Mouse (Mus musculus) kidney, postnatal 0 days (tissue): ENCODE data around the gene Pecr. TPM values are rescaled to one million over a fixed set of nuclear protein-coding genes. Genes with fewer than 3 reads are reported as not detected.
A peak's percentile ranks its signal among the peaks of the same experiment; 100 is the strongest.

Experiments used
- ATAC-seq: fragments of 200-750 bp; cut with Nextera tagmentation; replicated peaks from 2 replicates; pipeline ENCODE4 v1.8.0; 2017; ENCODE audit warnings: low read depth, moderate number of reproducible peaks, moderate TSS enrichment, moderate library complexity; ENCODE audit not compliant: low FRiP score
- DNase-seq: peaks from one replicate; pipeline ENCODE4 v3.0.0-alpha.2; 2016; ENCODE audit warnings: low spot score
- H3K27ac ChIP-seq: fragments of 300-500 bp; sonication (generic); 2 replicates; pipeline ENCODE4 v1.5.1; 2014; ENCODE audit warnings: mild to moderate bottlenecking
- H3K27me3 ChIP-seq: fragments of 300-500 bp; sonication (generic); 2 replicates; pipeline ENCODE4 v1.6.1; 2014; ENCODE audit warnings: low read length, mixed read lengths; ENCODE audit not compliant: insufficient read depth
- H3K36me3 ChIP-seq: fragments of 300-500 bp; sonication (generic); 2 replicates; pipeline ENCODE4 v1.6.1; 2014; ENCODE audit warnings: low read length, mixed read lengths; ENCODE audit not compliant: insufficient read depth
- H3K4me1 ChIP-seq: fragments of 300-500 bp; sonication (generic); replicated peaks from 2 replicates; pipeline ENCODE4 v1.6.1; 2014; ENCODE audit warnings: antibody characterized with exemption, low read length, mixed read lengths; ENCODE audit not compliant: insufficient read depth
- H3K4me2 ChIP-seq: fragments of 300-500 bp; sonication (generic); 2 replicates; pipeline ENCODE4 v1.6.1; 2014; ENCODE audit warnings: mild to moderate bottlenecking, low read length, moderate library complexity, mixed read lengths
- H3K4me3 ChIP-seq: fragments of 300-500 bp; sonication (generic); replicated peaks from 2 replicates; pipeline ENCODE4 v1.5.1; 2014; ENCODE audit warnings: low read depth, low read length
- H3K9ac ChIP-seq: fragments of 300-500 bp; sonication (generic); 2 replicates; pipeline ENCODE4 v1.6.1; 2014; ENCODE audit warnings: low read depth, low read length
- H3K9me3 ChIP-seq: fragments of 300-500 bp; sonication (generic); replicated peaks from 2 replicates; pipeline ENCODE4 v1.6.1; 2016; ENCODE audit warnings: low read length, inconsistent platforms, mixed read lengths
- CTCF ChIP-seq: IDR thresholded peaks from 2 replicates; pipeline ENCODE4 v1.5.1; 2016; ENCODE audit warnings: antibody characterized with exemption, low read depth, mild to moderate bottlenecking, moderate library complexity
- WGBS: fragments of 180-500 bp; shearing (Covaris S2); extraction: QIAGEN DNeasy Blood & Tissue Kit; methylation state at CpG from one replicate; pipeline ENCODE4 v1.1.7; 2014; 5-methylcytosine and 5-hydroxymethylcytosine counted together
- polyA plus RNA-seq: library from polyadenylated mRNA; unstranded; fragments of >200 nt; fragmentation: Nextera tagmentation; extraction: Ambion mirVana; gene quantifications from 2 replicates; pipeline ENCODE4 v1.2.1, GENCODE M21; 2015

The Pecr gene
- polyA plus RNA-seq, 1 experiment from 2014 or later: 82.0 TPM

GRCm38 (mm10) chr1:72218626-72219025 lies 65.5 kb downstream of the Pecr start:
- no peak overlapping the region for H3K4me2 ChIP-seq
- TF ChIP-seq CTCF: no peak
- H3K27ac ChIP-seq: no peak overlapping the region
- no peaks in the 10 kb centered on the region for H3K9me3 ChIP-seq
- WGBS: 77% methylated on average over 2 of the region's 2 CpGs
- no peak overlapping the region for H3K4me3 ChIP-seq
- no peak overlapping the region for H3K9ac ChIP-seq
- ATAC-seq (no peak), DNase-seq (no peak)
- no peaks in the 10 kb centered on the region for H3K36me3 ChIP-seq
- H3K27me3 ChIP-seq: no peaks in the 10 kb centered on the region
- no peaks in the 10 kb centered on the region for H3K4me1 ChIP-seq

GRCm38 (mm10) chr1:72216761-72217160 lies 67.4 kb downstream of the Pecr start:
- WGBS: 87% methylated on average over 7 of the region's 7 CpGs
- no peak for TF ChIP-seq CTCF

GRCm38 (mm10) chr1:72215174-72215573 lies 68.9 kb downstream of the Pecr start:
- 80% methylated on average over 4 of the region's 4 CpGs for WGBS
- Histone ChIP-seq H3K4me1 (peaks cover 4% of the 10 kb centered on the region; the same call in 1 of the 2 replicates), H3K36me3 (no peaks in the 10 kb centered on the region), H3K9me3 (no peaks in the 10 kb centered on the region), H3K27me3 (no peaks in the 10 kb centered on the region), H3K9ac (no peak overlapping the region), H3K4me3 (no peak overlapping the region), H3K27ac (no peak overlapping the region), H3K4me2 (no peak overlapping the region)
- DNase-seq (no peak), ATAC-seq (no peak)
- no peak for TF ChIP-seq CTCF

More at GRCm38 (mm10) chr1:72216761-72217160, 67.4 kb downstream of the Pecr start:
- H3K27ac ChIP-seq: no peak overlapping the region
- DNase-seq: no peak
- no peaks in the 10 kb centered on the region for H3K36me3 ChIP-seq
- ATAC-seq: no peak
- no peak overlapping the region for H3K9ac ChIP-seq
- no peak overlapping the region for H3K4me2 ChIP-seq
- H3K9me3 ChIP-seq: no peaks in the 10 kb centered on the region
- no peak overlapping the region for H3K4me3 ChIP-seq
- H3K27me3 ChIP-seq: no peaks in the 10 kb centered on the region
- H3K4me1 ChIP-seq: 0 out of 2 replicates have a peak, but pooled peaks cover under 1% of the 10 kb centered on the region

- no peak for ATAC-seq
- Histone ChIP-seq H3K36me3 (no peaks in the 10 kb centered on the region), H3K9ac (no peak overlapping the region), H3K27me3 (no peaks in the 10 kb centered on the region), H3K9me3 (no peaks in the 10 kb centered on the region), H3K4me1 (peaks cover 4% of the 10 kb centered on the region; the same call in 1 of the 2 replicates), H3K4me2 (no peak overlapping the region), H3K27ac (no peak overlapping the region), H3K4me3 (no peak overlapping the region)
- no peak for DNase-seq
- WGBS: 64% methylated on average over 7 of the region's 7 CpGs
- no peak for TF ChIP-seq CTCF
Measured at GRCm38 (mm10) chr1:72214470-72214961, 69.6 kb downstream of the Pecr start.

- no peak for TF ChIP-seq CTCF
- H3K36me3 ChIP-seq: no peaks in the 10 kb centered on the region
- no peaks in the 10 kb centered on the region for H3K27me3 ChIP-seq
- DNase-seq: no peak
- 97% methylated on average over 3 of the region's 3 CpGs for WGBS
- no peaks in the 10 kb centered on the region for H3K9me3 ChIP-seq
- ATAC-seq: no peak
- H3K27ac ChIP-seq: no peak overlapping the region
- H3K9ac ChIP-seq: no peak overlapping the region
- H3K4me1 ChIP-seq: peaks cover 4% of the 10 kb centered on the region; the same call in 1 of the 2 replicates
- no peak overlapping the region for H3K4me3 ChIP-seq
- H3K4me2 ChIP-seq: no peak overlapping the region
Measured at GRCm38 (mm10) chr1:72213954-72214353, 70.2 kb downstream of the Pecr start.

GRCm38 (mm10) chr1:72211701-72212699 lies 72.1 kb downstream of the Pecr start, which contains the start of gene Mreg:
TSS of gene Mreg (minus strand) at chr1:72212307.
- H3K4me1 ChIP-seq: peaks cover 4% of the 10 kb centered on the region; the same call in 1 of the 2 replicates
- DNase-seq: peak; percentile 80
- H3K9me3 ChIP-seq: no peaks in the 10 kb centered on the region
- H3K4me2 ChIP-seq: peak within 1 kb of the TSS; percentile 98
- peak; percentile 51; the same call in 1 of the 2 replicates for TF ChIP-seq CTCF
- H3K4me3 ChIP-seq: peak within 1 kb of the TSS; percentile 72
- peak within 1 kb of the TSS; percentile 71 for H3K9ac ChIP-seq
- H3K27ac ChIP-seq: peak within 1 kb of the TSS; percentile 13; the same call in 1 of the 2 replicates
- ATAC-seq: peak; percentile 73
- under 1% methylated on average over 89 of the region's 89 CpGs for WGBS
- H3K27me3 ChIP-seq: no peaks in the 10 kb centered on the region
- no peaks in the 10 kb centered on the region for H3K36me3 ChIP-seq
